Mouse (Mus musculus): ENCODE measurements around the gene Hebp1. TPM values are rescaled to one million over a fixed set of nuclear protein-coding genes. Genes with fewer than 3 reads are reported as not detected.

Hebp1 gene
- 192 and 305 TPM in 2 replicates for total RNA-seq (2015; ENCODE audit: low replicate concordance)
- total RNA-seq (2017; ENCODE audit: low replicate concordance) = 368 and 376 TPM in 2 replicates

DNA sequence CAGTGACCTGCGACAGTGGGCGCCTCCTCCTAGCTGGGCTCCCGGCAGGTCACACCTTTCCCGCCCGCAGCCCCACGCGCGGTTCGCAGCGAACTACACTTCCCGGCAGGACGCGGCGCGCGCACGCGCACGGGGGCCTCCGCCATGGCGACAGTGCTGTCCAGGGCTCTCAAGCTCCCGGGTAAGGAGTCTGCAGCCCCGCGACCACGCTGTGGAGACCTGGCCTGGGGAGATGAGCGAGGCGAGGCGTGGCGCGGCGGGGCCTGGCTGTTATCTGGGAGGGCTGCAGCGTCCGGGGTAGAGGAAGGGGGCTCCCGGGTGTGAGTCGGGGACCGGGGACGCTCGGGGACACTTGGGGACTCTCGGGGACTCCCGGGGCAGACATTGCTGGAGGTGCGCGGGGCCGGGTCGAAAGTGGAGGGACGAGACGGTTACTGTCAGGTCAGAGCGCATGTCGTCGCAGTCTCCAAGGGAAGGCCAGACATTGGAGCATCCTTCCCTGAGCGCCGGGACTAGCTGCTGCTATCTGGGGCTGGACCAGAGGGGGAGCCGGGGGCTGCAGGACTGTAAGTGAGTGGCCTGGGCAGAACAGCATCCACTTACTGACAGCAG, at the start of gene Hebp1, which contains the start of gene Fam234b:
Hebp1 (minus strand) TSS at position 102 of the 612 bp plus-strand sequence.
Fam234b (plus strand) TSS at position 57 of the 612 bp plus-strand sequence.
- ATAC-seq (replicated peaks; ENCODE audit: low FRiP score, poor library complexity, severe bottlenecking) = peak; percentile 68

DNA sequence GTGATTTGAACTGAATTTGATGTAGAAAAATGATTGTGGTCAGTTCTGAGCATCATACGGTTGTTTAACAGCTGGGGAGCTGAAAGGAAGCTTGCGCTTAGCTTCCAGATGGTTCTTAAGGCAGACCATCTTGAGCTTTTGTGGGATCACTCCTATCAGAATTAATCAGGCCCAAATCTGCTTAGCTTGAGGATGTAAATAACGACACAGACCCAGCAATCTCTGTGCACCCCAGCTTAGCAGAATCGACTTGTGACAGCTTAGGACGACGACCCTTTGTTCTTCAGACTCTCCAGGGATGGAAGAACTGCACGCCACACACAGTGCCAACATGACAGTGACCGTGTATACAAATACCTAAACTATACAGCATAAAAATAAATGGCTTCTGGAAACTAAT, 47.8 kb upstream of the Hebp1 start:
- no peak for ATAC-seq (replicated peaks; ENCODE audit: low FRiP score, poor library complexity, severe bottlenecking)

DNA sequence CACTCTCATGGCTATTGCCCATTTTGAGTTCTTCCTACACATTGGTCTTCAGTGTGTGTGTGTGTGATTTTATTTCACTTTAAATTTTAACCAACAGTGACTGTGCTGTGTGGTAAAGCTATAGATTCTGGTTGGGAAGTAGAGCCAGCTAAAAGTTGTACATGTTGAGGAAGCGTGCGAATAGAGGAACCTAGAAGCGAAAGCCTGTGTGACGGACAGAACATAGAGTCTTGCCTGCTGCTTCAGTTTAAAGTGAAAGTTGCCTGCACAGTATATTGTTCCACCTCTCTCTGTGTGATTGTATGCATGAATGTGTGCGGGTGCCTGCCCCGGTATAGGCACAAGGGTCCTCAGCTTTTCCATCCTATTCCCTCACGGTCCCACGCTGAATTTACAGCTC, 42.5 kb upstream of the Hebp1 start:
- no peak for ATAC-seq (replicated peaks; ENCODE audit: low FRiP score, poor library complexity, severe bottlenecking)

DNA sequence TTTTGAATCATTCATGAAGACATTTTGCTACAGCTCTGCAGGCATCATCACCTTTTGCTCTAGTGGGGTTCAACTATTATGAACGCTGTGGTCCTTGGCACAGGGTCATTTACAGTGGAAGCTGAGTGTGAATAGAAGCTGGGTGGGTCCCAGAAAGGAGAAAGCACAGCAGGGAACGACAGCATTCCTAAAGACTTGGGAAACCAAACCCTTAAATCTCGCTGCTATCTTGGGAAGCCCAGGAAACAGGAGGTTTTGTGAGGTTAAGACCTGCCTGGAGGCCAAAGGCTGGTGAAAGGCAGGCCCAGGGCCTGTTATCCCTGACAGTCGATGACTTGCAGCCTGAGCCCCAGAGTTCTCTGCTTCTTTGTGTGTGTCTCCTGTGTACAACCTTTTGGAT, 40.4 kb upstream of the Hebp1 start:
- no peak for ATAC-seq (replicated peaks; ENCODE audit: low FRiP score, poor library complexity, severe bottlenecking)

DNA sequence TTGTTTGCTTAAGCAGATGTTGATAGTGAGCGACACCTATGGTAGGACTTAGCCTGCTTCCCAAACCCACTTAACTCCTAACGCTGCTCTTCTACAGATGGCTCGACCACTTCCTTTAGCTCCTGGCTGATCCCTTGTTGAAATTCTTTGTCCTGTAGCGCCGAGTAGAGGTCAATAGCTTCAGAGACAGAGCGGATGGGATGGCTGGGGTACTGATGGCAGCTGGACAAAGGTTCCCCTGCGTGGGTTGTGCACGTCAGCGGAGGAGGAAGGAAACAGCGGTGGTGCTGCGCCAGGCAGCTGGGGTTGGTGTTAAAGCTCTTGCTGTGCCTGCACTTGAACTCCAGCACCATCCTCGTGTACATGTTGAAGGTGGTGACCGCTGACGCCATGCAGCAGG, 39.5 kb upstream of the Hebp1 start:
- no peak for ATAC-seq (replicated peaks; ENCODE audit: low FRiP score, poor library complexity, severe bottlenecking)

DNA sequence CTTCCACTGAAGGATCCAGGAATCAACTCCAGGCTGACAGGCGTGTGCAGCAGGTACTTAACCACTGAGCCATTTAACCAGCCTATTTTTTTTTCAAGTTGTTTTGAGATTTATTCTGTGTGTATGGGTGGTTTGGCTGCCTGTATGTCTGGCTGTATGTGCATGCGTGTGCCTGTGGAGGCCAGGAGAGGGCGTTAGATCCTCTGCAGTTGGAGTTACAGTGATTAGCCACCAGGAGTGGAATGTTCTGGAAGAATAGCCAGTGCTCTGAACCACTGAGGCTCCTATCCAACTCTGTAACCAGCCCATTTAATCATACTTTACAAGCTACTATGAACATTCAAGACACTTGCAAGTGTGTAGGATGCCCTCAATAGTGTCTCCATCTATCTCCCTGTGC, 38.8 kb upstream of the Hebp1 start:
- no peak for ATAC-seq (replicated peaks; ENCODE audit: low FRiP score, poor library complexity, severe bottlenecking)

DNA sequence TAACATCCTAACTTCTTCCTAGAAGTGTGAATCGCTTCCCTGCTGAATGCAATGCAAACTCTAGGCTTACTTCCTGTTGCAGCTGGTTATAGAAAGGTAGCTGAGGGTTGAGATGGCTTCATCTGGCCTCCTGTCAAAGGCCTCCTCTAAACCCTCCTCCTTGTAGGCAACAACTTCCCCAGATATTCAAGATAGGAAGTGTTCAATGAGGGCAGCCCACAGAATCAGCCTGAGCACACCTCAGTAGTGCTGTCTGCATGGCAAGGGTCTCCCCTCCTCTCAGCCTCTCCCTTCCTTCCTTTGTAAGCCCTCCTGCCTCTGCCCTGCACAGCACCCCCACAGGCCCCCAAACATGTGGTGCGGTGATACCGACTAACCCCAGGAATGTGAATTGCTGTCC, 37.9 kb upstream of the Hebp1 start:
- ATAC-seq (replicated peaks; ENCODE audit: low FRiP score, poor library complexity, severe bottlenecking) = no peak

DNA sequence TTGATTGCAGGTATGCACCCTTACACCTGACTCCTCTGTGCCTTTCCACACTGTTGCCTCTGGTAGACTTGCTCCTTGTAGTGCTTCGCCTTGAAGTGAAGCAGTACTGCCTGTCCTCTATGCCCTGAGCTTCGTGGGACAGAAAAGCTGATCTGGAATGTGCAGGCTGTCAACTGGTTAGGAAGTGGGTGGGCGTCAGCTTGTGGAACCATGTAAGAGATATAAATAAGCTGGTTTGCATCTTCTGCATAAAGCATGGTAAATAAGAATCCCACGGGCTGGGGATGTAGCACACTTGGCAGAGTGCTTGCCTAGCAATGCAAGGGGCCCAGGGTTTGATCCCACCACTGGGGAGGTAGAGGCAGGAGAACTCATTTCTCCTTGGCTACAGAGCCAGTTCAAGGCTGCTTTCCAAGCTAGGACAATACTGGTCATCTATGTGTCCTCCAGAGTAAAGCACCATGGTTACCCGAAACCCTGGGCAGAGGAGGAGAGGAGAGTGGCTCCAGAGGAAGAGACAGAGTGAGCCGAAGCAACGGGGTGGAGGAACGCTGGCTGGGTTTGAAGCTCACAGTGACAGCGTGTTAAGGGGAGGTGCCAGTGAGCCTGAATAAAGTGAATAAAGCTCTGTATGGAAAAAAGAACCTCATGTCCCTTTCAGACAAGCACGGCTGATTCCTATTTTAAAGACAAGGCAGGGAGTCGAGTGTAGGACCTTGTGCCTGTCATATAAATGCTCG, 34.8 kb upstream of the Hebp1 start:
- ATAC-seq (replicated peaks; ENCODE audit: low FRiP score, poor library complexity, severe bottlenecking) = no peak

DNA sequence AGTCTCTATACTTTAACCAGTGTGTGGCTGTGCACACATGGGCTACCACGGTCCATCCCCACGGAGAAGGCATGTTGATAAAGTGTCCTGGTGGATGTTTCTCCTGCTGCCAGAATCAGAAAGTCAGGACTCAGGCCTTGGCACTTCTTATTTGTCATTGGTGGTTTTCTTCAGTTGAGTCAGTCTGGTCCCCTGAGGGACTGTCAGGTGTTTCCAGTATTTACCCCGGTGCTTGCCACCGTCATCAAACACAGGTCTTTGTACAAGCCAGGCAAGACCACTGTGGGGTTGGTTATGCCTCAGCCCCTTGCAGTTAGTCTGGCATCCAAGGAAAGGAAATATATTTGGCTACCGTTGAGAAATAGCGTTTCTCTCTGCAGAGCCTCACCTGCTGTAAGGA, 32.8 kb upstream of the Hebp1 start:
- no peak for ATAC-seq (replicated peaks; ENCODE audit: low FRiP score, poor library complexity, severe bottlenecking)

DNA sequence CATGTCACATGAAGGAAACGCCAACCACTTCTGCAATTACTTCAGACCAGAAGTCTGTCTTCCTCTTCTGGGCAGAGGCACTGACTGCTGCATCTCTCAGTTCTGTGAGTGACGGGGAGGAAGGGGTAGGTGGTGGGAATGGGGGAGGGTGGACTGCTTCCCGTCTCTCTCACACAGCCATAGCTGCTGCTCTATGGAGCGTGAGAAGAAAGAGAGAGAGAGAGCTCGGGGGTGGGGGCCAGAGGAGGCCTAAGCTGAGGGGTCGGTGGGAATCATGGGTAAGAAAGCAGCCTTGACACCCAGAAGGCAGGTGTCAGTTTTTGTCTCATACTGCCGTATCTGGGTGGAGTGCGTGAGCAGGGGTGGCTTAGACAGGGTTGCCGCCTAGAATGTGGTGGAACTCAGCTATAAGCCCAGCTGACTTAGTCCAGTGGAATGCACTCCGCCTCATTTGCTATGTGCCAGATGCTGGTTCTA, 30.7 kb upstream of the Hebp1 start:
- no peak for ATAC-seq (replicated peaks; ENCODE audit: low FRiP score, poor library complexity, severe bottlenecking)

DNA sequence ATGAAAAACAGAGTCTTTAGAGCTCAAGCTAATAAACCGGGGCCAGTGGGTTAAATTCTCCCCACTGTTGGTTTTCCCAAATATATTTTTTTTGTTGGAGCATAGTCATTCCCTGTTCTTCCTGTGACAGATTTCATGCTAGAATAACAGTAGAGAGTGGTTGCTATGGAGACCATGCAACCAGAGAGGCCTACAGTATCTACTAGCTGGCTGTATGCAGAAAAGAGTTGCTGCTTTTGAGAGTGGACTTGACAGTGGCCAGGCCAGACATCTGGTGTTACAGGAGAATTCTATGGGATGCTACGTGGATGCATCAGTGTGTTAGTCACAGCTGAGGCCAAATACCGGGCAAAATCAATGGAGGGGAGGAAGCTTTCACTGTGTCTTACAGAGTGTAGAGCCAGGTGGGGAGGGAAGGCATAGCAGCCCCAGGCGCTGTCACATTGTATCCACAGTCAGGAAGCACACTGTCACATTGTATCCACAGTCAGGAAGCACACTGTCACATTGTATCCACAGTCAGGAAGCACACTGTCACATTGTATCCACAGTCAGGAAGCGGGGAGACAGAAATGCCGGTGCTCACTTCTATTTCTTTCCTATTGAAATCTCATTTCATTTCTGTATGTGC, 26.1 kb upstream of the Hebp1 start:
- no peak for ATAC-seq (replicated peaks; ENCODE audit: low FRiP score, poor library complexity, severe bottlenecking)

DNA sequence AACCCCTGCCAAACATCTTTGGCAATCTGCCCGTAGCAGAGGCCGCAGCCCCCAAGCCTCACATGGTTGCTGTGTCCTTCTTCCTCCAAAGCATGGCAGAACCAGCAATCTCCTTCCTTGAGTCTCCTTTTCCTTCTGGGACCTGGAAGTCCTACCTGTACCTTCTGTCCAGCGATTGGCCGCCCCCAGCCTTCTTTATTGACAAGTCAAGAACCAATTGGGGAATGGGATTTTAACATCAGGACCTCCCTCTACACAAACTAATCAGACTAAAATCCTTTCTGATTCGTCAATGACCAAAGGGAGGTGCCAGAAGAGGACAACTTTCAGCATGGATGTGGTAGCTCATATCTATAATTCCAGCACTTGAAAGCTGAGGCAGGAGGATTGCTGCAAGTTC, 22.1 kb upstream of the Hebp1 start:
- ATAC-seq (replicated peaks; ENCODE audit: low FRiP score, poor library complexity, severe bottlenecking) = no peak

DNA sequence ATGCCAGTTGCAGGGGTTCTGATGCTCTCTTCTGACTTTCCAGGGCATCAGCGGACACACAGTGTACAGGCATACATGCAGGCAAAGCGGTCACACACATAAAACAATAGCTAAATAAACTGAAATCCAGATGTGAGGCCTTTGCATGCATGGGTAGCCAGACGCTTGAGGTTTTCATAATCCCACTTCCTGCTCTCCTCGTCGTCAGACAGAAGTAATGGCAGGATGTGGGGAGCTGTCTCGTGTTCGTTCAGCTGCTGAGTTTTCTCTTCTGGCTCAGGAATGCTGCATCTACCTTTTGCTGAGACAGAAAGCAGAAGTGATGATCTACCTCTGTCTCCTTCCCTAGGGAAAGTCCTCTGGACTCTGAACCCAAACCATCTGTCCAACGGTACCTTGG, 20.5 kb upstream of the Hebp1 start:
- ATAC-seq (replicated peaks; ENCODE audit: low FRiP score, poor library complexity, severe bottlenecking) = no peak

DNA sequence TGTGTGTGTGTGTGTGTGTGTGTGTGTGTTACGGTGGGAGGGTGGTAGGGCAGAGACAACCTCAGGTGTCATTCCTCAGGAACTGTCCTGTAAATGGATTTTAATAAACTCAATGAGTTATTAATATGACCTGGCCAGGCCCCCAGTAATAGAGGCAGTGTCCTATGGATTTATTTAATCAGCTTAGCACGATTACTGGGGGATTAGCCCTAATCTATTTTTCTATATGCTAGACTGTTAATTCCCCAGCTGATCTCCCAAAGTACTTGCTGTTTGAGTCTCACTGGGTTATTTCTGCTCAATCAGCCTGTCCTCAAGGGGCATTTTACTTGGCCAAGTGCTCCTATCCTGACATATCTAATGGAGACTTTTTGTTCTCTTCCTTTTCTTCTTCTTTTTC, 14.8 kb upstream of the Hebp1 start:
- ATAC-seq (replicated peaks; ENCODE audit: low FRiP score, poor library complexity, severe bottlenecking) = no peak

DNA sequence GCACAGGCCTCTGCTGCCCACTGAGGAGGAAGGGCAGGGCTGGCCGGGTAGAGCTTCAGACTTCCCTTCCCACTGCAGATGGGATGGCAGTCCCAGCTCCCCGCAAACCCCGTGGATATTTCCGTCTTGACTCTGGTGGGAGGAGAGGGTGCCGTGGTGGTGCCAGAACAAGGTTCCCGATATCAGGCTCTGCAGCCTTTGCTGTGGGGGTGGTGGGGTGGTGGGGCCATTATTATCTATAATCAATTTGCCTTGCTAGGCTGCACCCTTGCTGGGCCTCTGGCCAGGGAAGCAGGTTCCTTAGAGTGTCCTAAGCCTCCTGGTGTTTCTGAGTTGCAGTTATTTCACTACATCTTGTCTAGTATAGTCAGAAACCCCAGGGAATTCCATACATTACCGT, 13.3 kb upstream of the Hebp1 start:
- no peak for ATAC-seq (replicated peaks; ENCODE audit: low FRiP score, poor library complexity, severe bottlenecking)

DNA sequence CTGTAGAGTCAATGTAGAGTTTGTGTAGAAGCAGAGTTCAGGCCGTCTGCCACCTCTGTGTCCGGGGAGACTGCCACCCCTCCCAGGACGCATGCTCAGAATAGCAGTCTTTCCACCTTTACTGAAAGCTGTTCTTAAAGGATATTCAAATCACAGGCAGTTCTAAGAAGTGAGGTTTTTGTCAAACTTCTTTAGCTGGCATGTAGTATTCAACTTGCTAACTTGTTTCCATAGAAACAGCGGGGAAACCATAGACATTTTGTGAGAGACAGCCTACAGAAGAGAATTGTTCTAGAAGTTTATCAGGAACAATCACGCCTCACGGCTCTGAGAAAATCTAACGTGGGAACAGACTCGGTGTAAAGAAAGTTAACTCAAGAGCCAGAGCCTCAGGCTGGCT, 9.1 kb upstream of the Hebp1 start:
- ATAC-seq (replicated peaks; ENCODE audit: low FRiP score, poor library complexity, severe bottlenecking) = no peak

DNA sequence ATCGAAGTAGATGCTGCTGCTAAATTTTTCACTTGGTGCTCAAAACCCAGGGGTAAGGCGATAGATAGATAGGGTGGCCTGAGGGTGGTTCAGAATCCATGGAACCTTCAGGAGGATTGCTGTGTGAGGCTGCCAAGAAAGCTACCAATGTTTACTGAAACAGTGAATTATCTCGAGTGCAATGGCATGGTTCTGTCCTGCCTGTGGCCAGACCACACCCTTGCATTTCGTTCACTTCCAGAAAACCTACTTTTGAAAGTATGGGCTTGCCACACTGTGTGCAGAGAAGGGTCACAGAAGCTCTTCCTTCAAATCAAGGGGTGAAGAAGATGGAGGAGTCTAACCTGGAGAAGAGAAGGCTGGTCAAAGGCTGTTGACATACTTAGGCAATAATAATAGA, 8.0 kb upstream of the Hebp1 start:
- ATAC-seq (replicated peaks; ENCODE audit: low FRiP score, poor library complexity, severe bottlenecking) = peak; percentile 61

DNA sequence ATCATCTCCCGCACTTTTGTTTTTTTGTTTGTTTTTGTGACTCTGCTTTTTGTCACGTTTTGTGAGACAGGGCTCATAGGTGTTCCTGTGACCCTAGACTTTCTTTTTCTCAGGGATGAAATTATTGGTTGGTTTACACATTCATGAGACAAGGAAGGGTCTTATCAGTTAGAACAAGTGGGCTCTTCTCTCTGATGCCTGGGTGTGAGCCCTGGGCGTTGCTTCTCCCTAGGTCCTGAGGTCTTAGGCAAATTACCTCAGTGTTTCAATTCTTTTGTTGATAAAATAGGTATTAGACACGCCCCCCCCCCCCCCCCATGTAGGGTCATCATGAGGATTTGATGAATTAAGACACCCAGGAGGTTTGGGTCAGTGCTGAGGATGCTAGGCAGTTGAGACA, 7.0 kb upstream of the Hebp1 start:
- no peak for ATAC-seq (replicated peaks; ENCODE audit: low FRiP score, poor library complexity, severe bottlenecking)

DNA sequence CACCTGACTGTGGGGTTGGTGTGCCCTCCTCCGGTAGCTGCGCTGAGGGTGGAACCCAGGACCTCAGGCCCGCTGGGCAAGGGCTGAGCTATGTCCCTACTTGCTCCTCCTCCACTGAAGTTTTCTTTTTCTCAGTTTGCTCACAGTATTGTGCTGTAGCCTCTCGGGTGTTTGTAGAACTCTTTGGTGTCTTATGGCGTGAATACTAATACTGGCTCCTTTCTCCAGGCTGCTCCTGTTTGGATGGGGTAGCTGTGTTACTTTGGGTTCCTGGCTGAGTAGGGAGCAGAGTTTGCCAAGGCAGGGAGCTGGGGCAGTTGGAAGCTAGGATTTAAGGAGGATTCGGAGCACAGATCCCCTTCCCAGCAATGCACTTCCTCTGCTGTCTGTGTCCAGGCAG, 5.9 kb upstream of the Hebp1 start:
- ATAC-seq (replicated peaks; ENCODE audit: low FRiP score, poor library complexity, severe bottlenecking) = no peak

DNA sequence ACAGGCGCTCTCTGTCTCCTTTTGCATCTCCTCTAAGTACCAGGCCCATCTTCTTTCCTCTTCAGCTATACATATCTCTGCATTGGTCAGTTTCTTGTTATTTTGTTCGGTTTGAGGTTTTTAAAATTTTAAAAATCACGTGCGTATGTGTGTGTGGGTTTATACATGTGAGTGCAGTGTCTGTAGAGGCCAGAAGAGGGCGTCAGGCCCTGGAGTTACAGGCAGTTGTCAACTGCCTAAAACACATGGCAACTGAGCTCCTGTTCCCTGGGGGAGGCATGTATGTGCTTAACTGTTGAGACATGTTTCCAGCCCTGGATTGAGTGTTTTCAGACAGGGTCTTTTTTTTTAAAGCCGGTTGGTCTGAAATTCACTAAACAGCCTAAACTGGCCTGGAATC, 4.8 kb upstream of the Hebp1 start:
- ATAC-seq (replicated peaks; ENCODE audit: low FRiP score, poor library complexity, severe bottlenecking) = no peak

Data from erythroid progenitor cell, adult 5-6 weeks (primary cell).